Comparison of ENCODE assay signal across 8 mouse cellular contexts in the genomic region with DNA sequence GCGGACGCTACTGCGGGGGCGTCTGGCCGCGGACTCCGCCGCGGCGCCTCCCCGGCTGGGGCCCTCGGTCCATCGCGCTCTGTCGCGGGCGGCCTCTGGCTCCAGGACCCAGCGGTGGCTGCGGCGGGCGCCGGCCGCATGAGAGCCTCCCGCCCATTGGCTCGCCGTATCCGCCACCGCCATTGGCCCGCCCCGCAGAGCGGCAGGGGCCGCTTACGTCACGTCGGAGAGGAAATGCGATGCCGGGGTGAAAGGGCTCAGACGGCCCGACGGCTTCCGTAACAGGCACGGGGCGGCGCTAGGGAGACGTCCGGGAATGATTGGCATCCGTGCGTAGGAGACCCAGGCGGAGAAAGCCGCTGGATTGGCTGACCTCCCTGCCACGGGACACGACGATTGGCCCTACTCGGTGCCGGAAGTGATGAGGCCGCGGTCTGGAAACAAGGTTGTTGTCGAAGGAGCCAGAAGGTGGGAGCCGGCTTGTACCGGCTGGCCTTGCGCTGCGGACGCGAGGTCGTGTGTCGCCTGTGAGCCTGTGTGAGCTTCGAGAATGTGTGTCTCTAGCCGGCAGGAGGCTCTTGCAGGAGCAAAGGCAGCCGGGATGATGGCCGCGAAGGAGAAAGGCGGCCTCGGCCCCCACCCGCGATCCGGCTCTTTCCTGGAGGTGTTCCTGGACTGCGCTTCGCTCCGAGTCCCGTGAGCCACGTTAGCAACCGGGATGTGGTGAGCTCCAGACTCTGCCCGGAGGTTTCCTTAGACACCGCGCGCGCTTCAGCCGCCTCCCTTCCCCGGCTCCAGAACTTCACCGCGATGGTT. TPM values are rescaled to one million over a fixed set of nuclear protein-coding genes. Genes with fewer than 3 reads are reported as not detected.
DNase-seq lines count a peak whose midpoint lies in the region; ATAC-seq and TF ChIP-seq lines count a peak whose summit lies in the region.

Gene Ankrd11 (minus strand): TSS at position 120 of the 816 bp plus-strand sequence.

- no peaks in the 10 kb centered on the region for H3K9me3 ChIP-seq in embryonic facial prominence, embryonic 15.5 days (replicated peaks)
- no peaks in the 10 kb centered on the region for H3K9me3 ChIP-seq in limb, embryonic 14.5 days (ENCODE audit: control insufficient read depth, low read length)
- H3K9me3 ChIP-seq in midbrain, postnatal 0 days (ENCODE audit: low read length): no peaks in the 10 kb centered on the region

- peak; percentile 97 for ATAC-seq in embryonic facial prominence, embryonic 15.5 days (ENCODE audit: insufficient number of reproducible peaks, low FRiP score, low TSS enrichment, low read depth)
- ATAC-seq in limb, embryonic 14.5 days (ENCODE audit: low FRiP score, low read depth): peak; percentile 96
- ATAC-seq in midbrain, postnatal 0 days (ENCODE audit: low FRiP score): peak; percentile 98

- H3K4me2 ChIP-seq in embryonic facial prominence, embryonic 15.5 days (replicated peaks): peak within 1 kb of the TSS; percentile 66
- peak within 1 kb of the TSS; percentile 73 for H3K4me2 ChIP-seq in limb, embryonic 14.5 days (replicated peaks; ENCODE audit: low read depth, low read length, severe bottlenecking)
- peak within 1 kb of the TSS; percentile 63 for H3K4me2 ChIP-seq in midbrain, postnatal 0 days (ENCODE audit: low read depth, low read length, poor library complexity, severe bottlenecking)

- WGBS in bone marrow, adult 2 months: under 1% methylated on average over 89 of the region's 91 CpGs
- WGBS in embryonic facial prominence, embryonic 15.5 days: under 1% methylated on average over 81 of the region's 91 CpGs
- under 1% methylated on average over 77 of the region's 91 CpGs for WGBS in limb, embryonic 14.5 days
- under 1% methylated on average over 88 of the region's 91 CpGs for WGBS in midbrain, postnatal 0 days

- H3K27ac ChIP-seq in bone marrow, adult 2 months (ENCODE audit: control insufficient read depth, insufficient read depth, low read depth, low read length, poor library complexity): peak within 1 kb of the TSS; percentile 100
- peak within 1 kb of the TSS; percentile 97 for H3K27ac ChIP-seq in embryonic facial prominence, embryonic 15.5 days (replicated peaks)
- H3K27ac ChIP-seq in limb, embryonic 14.5 days (replicated peaks; ENCODE audit: low read depth, low read length): peak within 1 kb of the TSS; percentile 98
- H3K27ac ChIP-seq in midbrain, postnatal 0 days (ENCODE audit: low read depth, low read length): peak within 1 kb of the TSS; percentile 99

- DNase-seq in 416B (ENCODE audit: low read depth): peak; percentile 100
- DNase-seq in heart, adult 8-10 months (ENCODE audit: low spot score): peak; percentile 100
- peak; percentile 100 for DNase-seq in kidney, adult 9 months
- peak; percentile 99 for DNase-seq in limb, embryonic 14.5 days (ENCODE audit: low spot score)
- peak; percentile 100 for DNase-seq in midbrain, postnatal 0 days (ENCODE audit: low spot score)
- peak; percentile 99 for DNase-seq in spleen, postnatal 14 days (ENCODE audit: low spot score in 2 of 2)

- no peaks in the 10 kb centered on the region for H3K36me3 ChIP-seq in embryonic facial prominence, embryonic 15.5 days
- 0 out of 2 replicates have a peak, but pooled peaks cover 2% of the 10 kb centered on the region for H3K36me3 ChIP-seq in limb, embryonic 14.5 days (ENCODE audit: control insufficient read depth, insufficient read depth, low read length)
- H3K36me3 ChIP-seq in midbrain, postnatal 0 days (ENCODE audit: insufficient read depth, low read length): no peaks in the 10 kb centered on the region

- 0 out of 2 replicates have a peak, but pooled peaks have one; percentile 20 for TF ChIP-seq CTCF in bone marrow, adult 2 months (IDR thresholded peaks at IDR 0.05; ENCODE audit: control insufficient read depth, insufficient read depth, low read length)
- TF ChIP-seq CTCF in midbrain, postnatal 0 days (IDR thresholded peaks at IDR 0.05): peak; percentile 56

- TF ChIP-seq POLR2A in bone marrow, adult 2 months (IDR thresholded peaks at IDR 0.05; ENCODE audit: borderline replicate concordance, control insufficient read depth, low read depth, low read length): peak; percentile 100
- peak; percentile 97 for TF ChIP-seq POLR2A in limb, embryonic 14.5 days (IDR thresholded peaks at IDR 0.05; ENCODE audit: borderline replicate concordance, extremely low read depth, insufficient read depth, insufficient read length)

- H3K4me3 ChIP-seq in bone marrow, adult 2 months (replicated peaks; ENCODE audit: control insufficient read depth, low read depth, low read length): peak within 1 kb of the TSS; percentile 94
- H3K4me3 ChIP-seq in embryonic facial prominence, embryonic 15.5 days (replicated peaks): peak within 1 kb of the TSS; percentile 100
- H3K4me3 ChIP-seq in limb, embryonic 14.5 days (replicated peaks; ENCODE audit: low read length): peak within 1 kb of the TSS; percentile 99
- peak within 1 kb of the TSS; percentile 99 for H3K4me3 ChIP-seq in midbrain, postnatal 0 days (ENCODE audit: low read depth, low read length)

- H3K4me1 ChIP-seq in bone marrow, adult 2 months (ENCODE audit: control insufficient read depth, insufficient read depth, low read length): peaks cover 6% of the 10 kb centered on the region
- peaks cover 33% of the 10 kb centered on the region for H3K4me1 ChIP-seq in embryonic facial prominence, embryonic 15.5 days
- peaks cover 17% of the 10 kb centered on the region for H3K4me1 ChIP-seq in limb, embryonic 14.5 days (ENCODE audit: control insufficient read depth, insufficient read depth, low read length)
- H3K4me1 ChIP-seq in midbrain, postnatal 0 days (ENCODE audit: insufficient read depth, low read length): peaks cover 21% of the 10 kb centered on the region

- H3K9ac ChIP-seq in embryonic facial prominence, embryonic 15.5 days: peak within 1 kb of the TSS; percentile 100
- peak within 1 kb of the TSS; percentile 99 for H3K9ac ChIP-seq in limb, embryonic 14.5 days (ENCODE audit: low read depth, low read length, severe bottlenecking)
- H3K9ac ChIP-seq in midbrain, postnatal 0 days (replicated peaks; ENCODE audit: low read length, poor library complexity, severe bottlenecking): peak within 1 kb of the TSS; percentile 99

- H3K27me3 ChIP-seq in embryonic facial prominence, embryonic 15.5 days: no peaks in the 10 kb centered on the region
- H3K27me3 ChIP-seq in limb, embryonic 14.5 days (ENCODE audit: control insufficient read depth, insufficient read depth, low read length): no peaks in the 10 kb centered on the region
- no peaks in the 10 kb centered on the region for H3K27me3 ChIP-seq in midbrain, postnatal 0 days (ENCODE audit: insufficient read depth, low read length)

RNA-seq across cellular contexts. Expression of gene Ankrd11, which starts in this region (rescaled TPM):
- polyA plus RNA-seq in bone marrow, adult 2 months (2011; ENCODE audit: insufficient read depth, insufficient read length, low replicate concordance, missing spikeins): 38.1 and 78.7 TPM in 2 replicates
- polyA plus RNA-seq in embryonic facial prominence, embryonic 15.5 days (2015; fragmentation: Nextera tagmentation; extraction: Ambion mirVana): 56.3 and 69.1 TPM in 2 replicates
- 10 to 100 TPM; 71.5 to 75.9 (median 75.2) TPM for total RNA-seq in heart, adult 8-10 months (2022)
- polyA plus RNA-seq in limb, embryonic 14.5 days (2012; rRNA removed): 65.3 and 71.3 TPM in 2 replicates
- polyA plus RNA-seq in limb, embryonic 14.5 days (2014; fragmentation: Nextera tagmentation; extraction: Ambion mirVana): 83.7 and 102 TPM in 2 replicates
- 92.5 and 98.3 TPM in 2 replicates for total RNA-seq in midbrain, postnatal 0 days (2014; rRNA removed)
- polyA plus RNA-seq in midbrain, postnatal 0 days (2015; fragmentation: Nextera tagmentation; extraction: Ambion mirVana): 62.2 and 78.7 TPM in 2 replicates

Comparison
In these comparisons a context has a peak if more than half of its experiments do, and no peak if none do; other contexts are left out.
1. Peak in every context shown above with its lines: DNase-seq, ATAC-seq, H3K4me3 ChIP-seq and H3K27ac ChIP-seq.